1 mouse cellular context compared by ENCODE assay signal in the genomic region with DNA sequence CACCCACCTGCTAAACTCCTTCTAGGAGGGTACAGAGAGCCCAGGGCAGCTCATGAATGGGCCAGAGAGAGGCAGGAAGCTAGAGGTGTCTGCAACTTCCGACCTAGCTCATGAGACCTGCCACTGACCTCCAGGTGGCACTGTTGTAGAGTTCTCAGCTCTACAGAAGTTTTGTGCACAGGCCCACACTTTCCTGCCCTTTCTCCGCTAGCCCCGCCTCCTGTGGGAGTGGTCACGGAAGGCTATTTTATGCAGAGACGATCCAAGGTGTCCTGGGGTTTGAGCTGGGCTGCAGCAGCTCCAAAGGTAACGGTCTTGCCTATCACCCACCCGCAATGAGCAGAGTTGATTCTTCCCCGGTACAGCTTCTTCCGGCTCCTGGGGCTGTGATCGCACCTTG.
TF ChIP-seq lines count a peak whose summit lies in the region.

No protein-coding gene starts in this region.

TF ChIP-seq in CH12.LX, 34 proteins besides CTCF, POLR2A, EP300 and RAD21:
- TF ChIP-seq USF1 (IDR thresholded peaks at IDR 0.05; ENCODE audit: low read depth, low read length): no peak
- 0 out of 2 replicates have a peak, but pooled peaks have one; percentile 48 for TF ChIP-seq TBP (conservative IDR thresholded peaks at IDR 0.05; ENCODE audit: low read depth, low read length)
- peak; percentile 80 for TF ChIP-seq ELF1 (IDR thresholded peaks at IDR 0.05; ENCODE audit: low read depth, low read length)
- TF ChIP-seq MYC (IDR thresholded peaks at IDR 0.05; ENCODE audit: low read depth, low read length): 0 out of 2 replicates have a peak, but pooled peaks have one; percentile 46
- no peak for TF ChIP-seq MXI1 (IDR thresholded peaks at IDR 0.05; ENCODE audit: low read depth, low read length)
- TF ChIP-seq PAX5 (IDR thresholded peaks at IDR 0.05; ENCODE audit: low read length): no peak
- peak; percentile 53 for TF ChIP-seq SMC3 (IDR thresholded peaks at IDR 0.05; ENCODE audit: low read depth, low read length)
- TF ChIP-seq TCF12 (IDR thresholded peaks at IDR 0.05; ENCODE audit: low read depth, low read length): no peak
- TF ChIP-seq JUN (IDR thresholded peaks at IDR 0.05; ENCODE audit: insufficient read depth, low read depth, low read length): no peak
- TF ChIP-seq MAX (IDR thresholded peaks at IDR 0.05; ENCODE audit: low read length): no peak
TF ChIP-seq in CH12.LX: peak in this region for 4.
